Mouse (Mus musculus) liver, adult 2 months (tissue): ENCODE data around the gene Rpl31. TPM values are rescaled to one million over a fixed set of nuclear protein-coding genes. Genes with fewer than 3 reads are reported as not detected.

Experiments
- DNase-seq: peaks from one replicate; pipeline ENCODE4 v3.0.0-alpha.2; 2011; ENCODE audit warnings: low read depth, low spot score; ENCODE audit errors: extremely low read depth
- H3K27ac ChIP-seq: fragments of 200-500 bp; replicated peaks from 2 replicates; pipeline ENCODE4 v1.5.1; 2012; ENCODE audit warnings: low read depth, mild to moderate bottlenecking, control low read depth, inconsistent platforms, low read length; ENCODE audit not compliant: insufficient read depth
- H3K27me3 ChIP-seq: fragments of 200-500 bp; 2 replicates; pipeline ENCODE4 v1.6.1; 2012; ENCODE audit warnings: mild to moderate bottlenecking, moderate library complexity, low read length, inconsistent platforms; ENCODE audit not compliant: control insufficient read depth, insufficient read depth
- H3K36me3 ChIP-seq: fragments of 200-500 bp; 2 replicates; pipeline ENCODE4 v1.6.1; 2012; ENCODE audit warnings: low read length, inconsistent platforms; ENCODE audit not compliant: control insufficient read depth, insufficient read depth
- H3K4me1 ChIP-seq: fragments of 200-500 bp; 2 replicates; pipeline ENCODE4 v1.6.1; 2011; ENCODE audit warnings: low read length; ENCODE audit not compliant: control insufficient read depth, insufficient read depth
- H3K4me3 ChIP-seq: fragments of 200-500 bp; 2 replicates; pipeline ENCODE4 v1.5.1; 2011; ENCODE audit warnings: low read depth, mild to moderate bottlenecking, control low read depth, low read length, moderate library complexity; ENCODE audit not compliant: insufficient read depth
- H3K79me2 ChIP-seq: fragments of 200-500 bp; 2 replicates; pipeline ENCODE4 v1.6.1; 2012; ENCODE audit warnings: inconsistent platforms, mild to moderate bottlenecking, low read length, moderate library complexity; ENCODE audit not compliant: control insufficient read depth, insufficient read depth
- H3K9ac ChIP-seq: fragments of 200-500 bp; 2 replicates; pipeline ENCODE4 v1.6.1; 2012; ENCODE audit warnings: low read depth, mild to moderate bottlenecking, control low read depth, inconsistent platforms, low read length
- CTCF ChIP-seq: fragments of 200-500 bp; IDR thresholded peaks from 2 replicates; pipeline ENCODE4 v1.5.1; 2011; ENCODE audit warnings: low read depth, low read length, control low read depth
- POLR2A ChIP-seq: fragments of 200-500 bp; IDR thresholded peaks from 2 replicates; pipeline ENCODE4 v1.6.1; 2011; ENCODE audit warnings: low read length, control low read depth; ENCODE audit not compliant: insufficient read depth; ENCODE audit errors: extremely low read depth
- WGBS: fragments of 180-500 bp; shearing (Covaris S2); methylation state at CpG from one replicate; pipeline ENCODE4 v1.1.7; 2018; 5-methylcytosine and 5-hydroxymethylcytosine counted together
- polyA plus RNA-seq: library from polyadenylated mRNA; depleted of rRNA; stranded (reverse); fragments of >200 nt; gene quantifications from 2 replicates; pipeline ENCODE4 v1.2.3, GENCODE M21; 2012
- total RNA-seq: library from RNA; depleted of rRNA; stranded (reverse); fragments of >200 nt; gene quantifications from 2 replicates; pipeline ENCODE4 v1.2.3, GENCODE M21; 2014

The Rpl31 gene
- total and polyA plus RNA-seq, 2 experiments, result 68.8 to 300 TPM

- H3K27ac ChIP-seq, result no peak overlapping the region
These were observed 20.5 kb downstream of the Rpl31 start for GRCm38 (mm10) chr1:39388163-39388562.

DNA sequence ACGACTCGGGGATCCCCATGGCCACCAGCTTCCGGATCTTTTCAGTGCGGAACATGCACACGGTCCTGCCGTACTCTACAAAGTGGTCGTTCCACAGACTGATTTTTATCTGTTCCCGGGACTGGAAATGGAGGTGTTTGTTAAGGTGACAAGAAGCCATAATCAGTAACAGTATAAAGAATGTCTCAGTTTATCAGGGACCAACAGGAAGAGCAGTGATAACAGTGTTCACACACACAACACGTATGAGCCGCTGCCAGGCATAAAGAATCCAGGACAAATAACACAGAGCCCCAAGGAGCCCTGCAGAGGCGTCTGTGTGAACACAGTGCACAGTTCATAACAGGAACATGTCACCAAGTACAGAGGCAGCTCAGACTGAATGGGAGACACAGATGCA is 21.7 kb downstream of the Rpl31 start:
- Histone ChIP-seq H3K36me3 (peaks cover 26% of the 10 kb centered on the region; the same call in 1 of the 2 replicates), H3K27me3 (no peaks in the 10 kb centered on the region), H3K4me3 (no peak overlapping the region), H3K79me2 (no peaks in the 10 kb centered on the region), H3K4me1 (no peaks in the 10 kb centered on the region), H3K9ac (no peak overlapping the region), H3K27ac (no peak overlapping the region)
- TF ChIP-seq CTCF, result no peak
- TF ChIP-seq POLR2A, result no peak
- WGBS, result 92% methylated on average over 11 of the region's 11 CpGs
- DNase-seq, result no peak

More at GRCm38 (mm10) chr1:39388163-39388562, 20.5 kb downstream of the Rpl31 start:
- no peaks in the 10 kb centered on the region for H3K4me1 ChIP-seq
- no peak overlapping the region for H3K9ac ChIP-seq
- H3K79me2 ChIP-seq, result no peaks in the 10 kb centered on the region
- H3K4me3 ChIP-seq, result no peak overlapping the region
- WGBS, result 98% methylated on average over 2 of the region's 2 CpGs
- H3K36me3 ChIP-seq, result peaks cover 25% of the 10 kb centered on the region; the same call in 1 of the 2 replicates
- no peaks in the 10 kb centered on the region for H3K27me3 ChIP-seq
- TF ChIP-seq CTCF (no peak), POLR2A (no peak)
- DNase-seq, result no peak

DNA sequence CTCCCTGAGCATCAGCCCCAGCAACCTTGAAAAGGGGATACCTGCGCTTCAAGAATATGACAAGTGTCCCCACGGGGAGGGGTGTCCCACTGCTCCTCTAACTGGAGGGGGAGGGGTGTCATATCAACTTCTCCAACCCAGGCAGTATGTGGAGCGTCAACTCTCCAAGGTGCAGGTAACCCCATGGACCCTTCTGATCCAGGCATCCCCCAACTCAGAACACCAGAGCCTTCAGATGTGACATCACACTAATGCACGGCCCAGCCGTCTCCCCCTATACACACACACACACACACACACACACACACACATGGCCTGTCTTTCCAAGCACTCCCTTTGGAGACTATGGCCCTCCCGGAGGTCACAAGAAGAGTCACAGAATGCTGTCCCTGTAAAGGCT is 24.0 kb downstream of the Rpl31 start:
- DNase-seq, result no peak
- Histone ChIP-seq H3K79me2 (no peaks in the 10 kb centered on the region), H3K27me3 (no peaks in the 10 kb centered on the region), H3K9ac (no peak overlapping the region), H3K27ac (no peak overlapping the region), H3K4me1 (no peaks in the 10 kb centered on the region), H3K4me3 (no peak overlapping the region), H3K36me3 (peaks cover 21% of the 10 kb centered on the region; the same call in 1 of the 2 replicates)
- no peak for TF ChIP-seq CTCF
- no peak for TF ChIP-seq POLR2A
- WGBS, result 94% methylated on average over 6 of the region's 6 CpGs

DNA sequence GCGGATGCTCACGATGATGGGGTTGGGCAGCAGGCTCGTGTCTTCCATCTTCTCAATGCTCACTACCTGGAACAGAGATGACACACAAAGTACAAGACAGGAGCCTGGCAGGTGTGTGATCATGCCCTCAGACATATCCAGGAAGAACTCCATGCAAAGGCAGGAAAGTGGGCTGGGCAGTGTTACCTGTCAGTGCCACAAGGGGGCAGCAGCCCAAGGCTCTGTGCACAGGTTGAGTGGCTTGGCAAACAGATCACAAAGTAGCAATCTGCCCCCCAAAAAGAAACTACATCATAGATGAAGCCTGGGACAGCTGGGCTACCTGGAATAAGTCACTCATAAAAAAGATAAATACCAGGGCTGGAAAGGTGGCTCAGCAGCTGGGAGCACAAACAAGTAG is 24.5 kb downstream of the Rpl31 start:
- Histone ChIP-seq H3K27ac (no peak overlapping the region), H3K79me2 (no peaks in the 10 kb centered on the region), H3K9ac (no peak overlapping the region), H3K27me3 (no peaks in the 10 kb centered on the region), H3K4me3 (no peak overlapping the region), H3K4me1 (no peaks in the 10 kb centered on the region), H3K36me3 (peaks cover 21% of the 10 kb centered on the region; the same call in 1 of the 2 replicates)
- peak; percentile 33 for DNase-seq
- WGBS, result 78% methylated on average over 3 of the region's 3 CpGs
- TF ChIP-seq POLR2A, result no peak
- peak; percentile 99 for TF ChIP-seq CTCF

DNA sequence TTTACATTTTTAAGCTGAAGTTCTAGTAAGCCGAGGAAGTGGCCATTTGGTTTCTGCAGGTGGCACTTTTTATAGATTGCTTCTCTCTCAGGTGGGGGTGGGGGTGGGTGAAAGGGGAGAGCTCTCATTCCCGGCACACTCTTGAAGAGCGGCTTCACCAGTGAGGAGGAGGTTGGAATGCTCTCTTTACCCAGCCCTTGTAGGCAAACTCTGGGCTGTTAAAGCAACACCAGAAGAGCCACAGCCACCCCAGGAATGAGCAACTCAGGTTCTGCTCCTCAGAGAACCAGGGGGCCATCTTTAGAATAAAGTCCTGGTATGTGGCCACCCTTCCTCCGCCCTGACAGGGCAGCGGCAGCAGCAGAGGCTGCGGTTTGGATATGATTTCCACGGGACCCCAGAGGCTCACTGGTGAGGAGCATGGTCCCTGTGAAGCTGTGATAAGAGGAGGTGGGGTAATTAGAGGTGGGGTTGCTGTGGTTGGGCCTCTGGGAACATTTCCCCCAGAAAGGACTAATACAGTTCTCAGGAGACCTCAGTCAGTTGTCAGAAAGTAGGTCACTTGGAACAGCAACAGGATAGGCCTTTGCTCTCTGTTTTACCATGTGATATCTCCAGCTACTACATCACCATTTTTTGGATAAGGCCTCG is 25.7 kb downstream of the Rpl31 start:
- H3K4me3 ChIP-seq, result no peak overlapping the region
- peaks cover 23% of the 10 kb centered on the region; the same call in 1 of the 2 replicates for H3K36me3 ChIP-seq
- WGBS, result 87% methylated on average over 8 of the region's 8 CpGs
- no peak overlapping the region for H3K9ac ChIP-seq
- H3K79me2 ChIP-seq, result no peaks in the 10 kb centered on the region
- H3K4me1 ChIP-seq, result no peaks in the 10 kb centered on the region
- H3K27me3 ChIP-seq, result no peaks in the 10 kb centered on the region
- TF ChIP-seq POLR2A, result no peak
- no peak for TF ChIP-seq CTCF
- H3K27ac ChIP-seq, result no peak overlapping the region
- DNase-seq, result no peak

DNA sequence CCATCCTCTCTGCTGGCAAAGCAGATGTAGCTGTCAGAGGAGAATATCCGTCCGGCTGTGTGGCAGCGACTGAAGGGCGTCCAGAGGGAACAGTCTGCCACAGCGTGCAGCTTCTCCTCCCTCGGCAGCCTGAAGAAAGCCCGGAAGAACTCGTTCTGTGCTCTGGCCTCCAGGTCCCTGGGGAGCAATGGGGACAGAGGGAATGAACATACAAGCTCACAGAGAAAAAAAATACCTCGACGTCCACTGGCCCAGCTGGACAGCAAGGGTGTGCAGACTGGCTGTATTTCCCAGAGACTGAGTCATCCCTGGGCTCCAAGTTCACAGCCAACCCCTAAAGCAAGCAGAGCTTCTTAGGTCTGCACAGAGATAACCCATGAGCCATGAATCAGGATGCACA is 26.5 kb downstream of the Rpl31 start:
- whole genome bisulfite sequencing, result 92% methylated on average over 10 of the region's 10 CpGs

More for the DNA sequence above, 26.5 kb downstream of the Rpl31 start:
- no peak overlapping the region for H3K27ac ChIP-seq
- H3K79me2 ChIP-seq, result no peaks in the 10 kb centered on the region
- H3K4me1 ChIP-seq, result no peaks in the 10 kb centered on the region
- no peak overlapping the region for H3K4me3 ChIP-seq
- peaks cover 21% of the 10 kb centered on the region; the same call in 1 of the 2 replicates for H3K36me3 ChIP-seq
- TF ChIP-seq POLR2A (no peak), CTCF (no peak)
- H3K9ac ChIP-seq, result no peak overlapping the region
- DNase-seq, result no peak
- no peaks in the 10 kb centered on the region for H3K27me3 ChIP-seq
